Mouse (Mus musculus) embryo, embryonic 11.5 days (tissue): Measurements from ENCODE around the gene Pcbd2.

Source experiments
- DNase-seq: peaks from one replicate; pipeline ENCODE4 v3.0.0-alpha.2; 2012; ENCODE audit warnings: low read depth, low spot score

Gene Pcbd2

DNA sequence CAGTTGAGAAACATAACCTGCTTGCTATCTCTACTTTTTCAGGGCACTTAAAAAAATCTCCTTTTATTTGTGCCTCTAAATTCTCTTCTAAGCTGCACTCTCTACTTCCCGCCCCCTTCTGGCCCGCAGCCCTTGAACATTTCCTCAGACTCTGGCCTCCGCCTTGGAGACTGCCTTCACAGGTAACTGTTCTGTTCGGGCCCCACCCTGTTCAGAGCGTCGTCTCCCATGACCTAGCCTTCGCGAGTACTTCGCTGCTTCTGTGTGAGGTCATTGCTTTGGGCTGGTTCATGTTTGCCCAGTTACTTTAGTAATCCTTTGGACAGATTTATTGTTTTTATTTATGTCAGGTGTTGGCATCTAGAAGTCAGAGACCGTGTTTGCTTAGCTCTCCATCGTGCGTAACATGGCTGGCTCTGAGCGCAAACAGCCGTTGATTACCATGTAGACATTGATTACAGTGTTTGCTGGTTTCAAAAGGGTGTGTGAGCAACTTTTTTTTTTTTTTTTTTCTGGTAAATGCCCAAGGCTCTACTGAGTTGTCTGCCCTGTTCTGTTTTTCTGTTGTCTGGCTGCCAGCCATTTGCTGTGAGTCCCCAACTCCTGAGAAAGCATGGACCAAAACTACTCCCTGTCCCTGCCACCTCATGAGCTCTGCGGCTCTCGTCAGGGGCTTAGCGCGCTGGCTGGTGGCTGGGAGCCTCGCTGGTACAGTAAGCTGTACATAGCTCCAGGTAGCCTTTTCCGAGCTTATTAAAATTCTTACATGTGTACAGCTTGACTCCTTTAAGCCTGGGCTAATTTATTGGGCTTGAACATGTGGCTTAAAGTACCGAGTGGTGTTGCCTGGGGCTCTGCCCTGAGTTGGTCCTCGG, 6.7 kb downstream of the Pcbd2 start:
- DNase-seq = no peak

DNA sequence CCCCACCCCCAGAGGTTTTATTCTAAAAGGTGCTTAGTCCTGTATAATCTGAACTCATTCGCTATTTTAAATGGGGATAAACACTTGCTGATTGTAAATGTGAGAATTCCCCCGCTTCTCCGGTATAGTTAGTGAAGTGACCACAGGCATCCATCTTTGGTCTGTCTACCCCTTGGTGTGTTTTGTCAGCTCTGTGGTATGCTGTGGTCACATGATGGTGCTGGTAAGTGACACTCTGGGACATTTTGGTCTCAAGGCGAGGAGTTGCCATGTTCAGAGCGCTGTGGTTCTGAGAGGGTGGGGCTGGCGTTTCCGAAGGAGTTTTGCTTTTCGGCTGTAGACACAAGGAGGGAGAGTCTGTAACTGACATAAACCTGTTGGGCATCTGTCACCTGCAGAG, 10.7 kb downstream of the Pcbd2 start:
- DNase-seq = no peak

DNA sequence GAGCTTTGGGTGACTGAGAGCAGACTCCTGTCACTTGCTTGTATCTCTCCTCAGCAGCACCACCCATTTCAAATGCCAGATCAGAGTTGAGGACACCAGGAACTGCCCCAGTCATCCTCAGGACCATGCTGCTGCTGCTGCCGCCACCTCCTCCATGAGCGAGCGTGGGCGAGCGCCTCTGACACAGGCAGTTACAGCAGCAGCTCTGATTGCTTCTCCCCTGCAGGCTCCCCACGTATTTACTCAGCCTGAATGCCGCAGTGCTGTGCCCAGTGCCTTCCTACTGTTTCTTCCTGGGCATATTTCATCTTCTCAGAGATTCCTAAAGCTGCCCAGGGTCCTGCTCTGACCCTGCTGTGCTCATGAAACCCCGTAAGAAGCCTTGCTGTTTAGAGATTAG, 15.1 kb downstream of the Pcbd2 start:
- DNase-seq = no peak

DNA sequence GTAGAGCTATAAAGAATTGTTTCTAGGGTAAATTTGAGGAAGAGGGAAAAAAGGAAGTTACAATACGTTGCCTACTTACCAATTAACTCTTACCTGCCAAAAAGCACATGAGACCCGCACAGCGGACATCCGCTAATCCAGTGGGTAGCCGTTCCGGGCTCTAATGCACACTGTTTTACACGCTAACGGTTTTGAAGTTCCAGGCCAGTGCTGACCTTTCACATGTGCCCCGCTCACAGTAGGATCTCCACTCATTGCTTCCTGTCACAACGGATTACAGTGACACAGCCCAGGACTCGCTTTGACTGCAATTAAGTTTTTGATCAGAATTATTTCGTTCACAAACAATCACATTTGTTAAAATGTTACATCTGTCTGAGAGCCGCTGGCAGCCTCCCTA, 27.2 kb downstream of the Pcbd2 start:
- DNase-seq = no peak

DNA sequence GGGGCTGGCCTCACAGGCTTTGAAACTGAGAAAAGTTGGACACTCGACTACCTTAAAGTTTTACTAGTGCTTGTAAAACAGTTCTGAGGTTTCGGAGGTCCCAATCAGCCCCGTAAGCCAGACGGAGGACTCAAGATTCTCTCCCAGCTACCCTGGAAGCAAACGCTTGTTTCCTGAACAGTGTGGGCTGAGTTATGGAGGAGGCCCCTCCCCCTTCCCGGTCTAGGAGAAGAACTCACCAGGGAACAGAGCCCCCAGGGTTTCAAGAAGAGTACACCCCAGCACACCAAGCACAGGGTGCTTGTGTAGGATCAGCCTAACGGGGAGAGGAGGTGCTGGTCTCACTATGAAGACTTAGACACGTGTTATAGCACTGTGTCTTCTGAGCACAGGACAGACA, 29.6 kb downstream of the Pcbd2 start:
- DNase-seq = no peak

DNA sequence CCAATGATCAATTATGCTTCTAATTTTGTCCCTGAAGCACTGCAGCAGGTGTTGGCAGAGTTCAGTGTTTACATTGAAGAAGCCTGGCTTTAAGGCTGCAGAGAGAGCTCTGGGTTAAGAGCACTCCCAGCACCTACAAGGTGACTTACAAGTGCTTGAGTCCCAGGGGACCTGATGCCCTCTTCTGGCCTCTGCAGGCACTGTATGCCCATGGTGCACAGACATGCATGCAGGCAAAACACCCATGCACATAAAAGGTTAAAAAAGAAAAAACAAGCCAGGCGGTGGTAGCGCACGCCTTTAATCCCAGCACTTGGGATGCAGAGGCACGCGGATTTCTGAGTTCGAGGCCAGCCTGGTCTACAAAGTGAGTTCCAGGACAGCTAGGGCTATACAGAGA, 30.5 kb downstream of the Pcbd2 start:
- DNase-seq = no peak

DNA sequence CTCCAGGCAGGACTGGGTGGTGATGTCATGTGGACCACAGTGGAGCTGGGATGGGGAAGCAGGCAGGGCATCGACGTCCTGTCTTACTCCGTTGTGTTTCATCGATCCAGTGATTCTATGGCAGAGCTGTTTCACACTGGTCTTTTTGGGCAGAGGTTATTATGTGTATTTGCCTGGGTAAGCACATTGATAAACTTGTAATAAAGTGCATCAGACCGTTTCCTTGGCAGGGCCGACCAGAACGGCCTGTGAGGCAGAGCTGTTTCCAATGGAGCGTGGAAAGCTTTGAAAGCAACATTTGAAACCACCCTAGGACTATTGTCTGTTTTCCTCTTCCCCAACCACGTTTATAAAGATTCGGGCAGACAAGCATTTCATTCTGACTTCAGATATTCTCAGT, 33.4 kb downstream of the Pcbd2 start:
- DNase-seq = no peak

DNA sequence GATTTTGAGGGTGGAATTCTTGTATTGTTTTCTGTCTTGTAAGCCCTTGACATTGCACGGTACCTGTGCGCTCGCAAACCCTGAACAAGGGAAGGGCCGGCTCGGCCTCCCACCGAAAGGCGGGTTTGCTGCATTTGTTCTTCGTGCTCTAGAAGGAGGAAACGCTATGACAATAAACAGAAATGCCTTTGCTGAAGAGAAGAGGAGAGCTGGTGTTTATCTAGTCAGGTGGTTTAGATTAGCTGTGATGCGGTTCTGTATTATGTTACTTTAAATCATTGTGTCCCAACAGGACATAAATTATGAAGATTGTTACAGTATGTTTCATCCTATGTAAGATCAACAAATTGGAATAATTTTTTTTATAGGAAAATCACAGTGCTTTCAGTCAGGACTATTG, 34.3 kb downstream of the Pcbd2 start:
- no peak for DNase-seq

DNA sequence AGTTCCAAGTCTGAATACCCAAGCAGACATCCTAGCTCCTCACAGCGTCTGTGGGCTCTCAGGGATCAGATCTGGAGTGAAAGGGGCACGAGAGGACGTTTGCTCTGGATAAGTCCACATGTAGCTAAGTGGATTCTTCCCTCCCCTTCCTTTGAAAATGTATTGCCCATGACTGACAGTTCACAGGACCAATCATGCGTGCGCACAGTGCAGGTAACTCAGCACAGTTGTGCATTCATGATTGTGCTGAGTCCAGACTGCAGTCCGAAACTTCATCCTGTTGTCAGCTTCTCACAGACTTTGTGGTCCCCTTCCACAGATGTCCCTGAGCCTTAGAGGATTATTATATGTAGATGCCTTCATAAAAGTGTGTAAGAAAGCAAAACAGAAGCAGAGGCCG, 47.2 kb downstream of the Pcbd2 start:
- no peak for DNase-seq

DNA sequence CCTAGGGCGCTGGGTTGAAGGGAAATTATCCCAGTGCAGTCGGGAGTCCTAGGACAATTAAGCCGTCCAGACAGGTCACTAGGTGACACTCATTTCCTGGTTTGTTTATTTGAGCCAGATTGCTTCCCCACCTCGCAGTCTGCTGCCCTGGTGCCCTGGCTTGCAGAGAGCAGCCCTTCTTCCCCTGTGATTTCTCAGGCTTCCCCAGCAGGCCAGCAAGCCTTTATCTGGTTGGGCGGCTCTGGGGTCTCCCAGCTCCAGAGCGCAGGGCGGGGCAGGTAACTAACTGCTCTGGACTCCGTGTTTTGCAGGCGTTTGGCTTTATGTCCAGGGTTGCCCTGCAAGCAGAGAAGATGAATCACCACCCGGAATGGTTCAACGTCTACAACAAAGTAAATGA, 47.9 kb downstream of the Pcbd2 start:
- no peak for DNase-seq

DNA sequence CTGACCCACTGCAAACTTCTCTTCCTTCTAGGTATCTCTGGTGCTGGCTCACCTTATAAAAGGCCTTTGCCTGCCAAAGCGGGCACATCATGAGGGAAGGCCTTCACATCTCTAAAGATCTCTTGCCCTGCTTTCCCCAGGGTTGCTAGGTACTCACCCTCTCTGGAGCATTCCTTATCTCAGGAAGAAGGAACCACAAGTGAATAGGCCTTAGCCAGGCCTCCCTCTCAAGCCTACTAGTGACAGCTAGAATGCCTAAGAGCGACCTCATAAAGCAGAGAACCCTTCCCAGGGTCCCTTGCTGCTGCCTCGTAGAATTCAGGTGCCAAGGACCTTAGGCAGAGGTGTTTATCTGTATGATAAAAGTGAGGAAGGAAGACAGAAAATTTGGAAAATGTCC, 57.1 kb downstream of the Pcbd2 start, which contains the start of gene Catsper3:
Gene Catsper3, plus strand, starts transcription at position 301 of the 400 bp plus-strand sequence.
- DNase-seq = no peak

DNA sequence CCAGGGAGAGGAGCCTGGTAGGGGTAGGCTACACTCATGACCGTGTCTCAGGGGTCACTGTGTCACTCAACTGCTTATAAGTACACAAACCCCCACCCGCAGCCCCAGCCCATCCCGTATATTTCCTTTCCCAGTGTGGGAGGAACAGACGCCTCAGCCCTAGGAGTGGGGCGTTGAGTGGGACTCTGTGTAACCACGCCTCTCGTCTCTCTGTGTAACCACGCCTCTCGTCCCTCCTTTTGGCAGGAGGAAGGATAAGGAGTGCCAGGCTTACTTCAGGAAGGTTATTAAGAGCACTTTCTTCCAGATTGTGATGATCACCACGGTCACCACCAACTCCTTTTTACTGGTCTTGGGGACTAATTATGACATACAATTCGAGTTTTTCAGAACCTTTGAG, 59.0 kb downstream of the Pcbd2 start:
- DNase-seq = no peak

DNA sequence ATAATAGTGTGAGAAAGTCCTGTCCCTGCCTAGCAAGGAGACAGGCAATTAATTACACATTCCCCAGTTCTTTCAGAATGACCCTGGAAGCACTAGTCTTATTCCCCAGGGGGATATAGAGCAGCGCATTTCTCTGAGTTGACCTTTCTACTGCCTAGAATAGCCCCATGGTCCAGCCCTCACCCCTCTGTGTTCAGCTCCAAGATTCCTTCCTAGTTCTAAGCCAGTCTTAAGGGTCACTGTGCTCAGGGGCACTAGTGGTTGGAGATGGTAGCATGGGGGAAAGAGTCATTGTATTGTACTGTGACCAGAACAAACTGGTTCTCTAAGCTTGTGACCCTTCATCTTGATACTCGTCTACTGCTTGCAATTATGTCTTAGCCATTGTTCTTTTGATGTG, 74.1 kb downstream of the Pcbd2 start:
- no peak for DNase-seq

DNA sequence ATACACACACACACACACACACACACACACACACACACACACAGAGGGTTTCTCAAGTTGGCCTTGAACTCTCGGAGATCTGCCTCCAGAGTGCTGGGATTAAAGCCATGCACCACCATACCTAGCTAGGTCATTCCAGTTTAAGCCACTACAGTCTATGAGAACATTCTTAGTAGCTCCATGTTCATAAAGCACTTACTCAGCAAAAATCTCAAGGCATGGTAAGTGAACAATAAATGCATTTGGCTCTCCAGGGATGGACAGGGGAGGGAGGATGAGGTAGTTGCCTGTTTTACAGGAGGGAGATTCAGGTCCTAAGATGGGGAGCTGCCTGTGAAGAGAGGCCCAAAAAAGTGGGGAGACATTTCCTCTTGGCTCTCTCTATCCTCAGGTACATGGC, 76.8 kb downstream of the Pcbd2 start:
- no peak for DNase-seq

DNA sequence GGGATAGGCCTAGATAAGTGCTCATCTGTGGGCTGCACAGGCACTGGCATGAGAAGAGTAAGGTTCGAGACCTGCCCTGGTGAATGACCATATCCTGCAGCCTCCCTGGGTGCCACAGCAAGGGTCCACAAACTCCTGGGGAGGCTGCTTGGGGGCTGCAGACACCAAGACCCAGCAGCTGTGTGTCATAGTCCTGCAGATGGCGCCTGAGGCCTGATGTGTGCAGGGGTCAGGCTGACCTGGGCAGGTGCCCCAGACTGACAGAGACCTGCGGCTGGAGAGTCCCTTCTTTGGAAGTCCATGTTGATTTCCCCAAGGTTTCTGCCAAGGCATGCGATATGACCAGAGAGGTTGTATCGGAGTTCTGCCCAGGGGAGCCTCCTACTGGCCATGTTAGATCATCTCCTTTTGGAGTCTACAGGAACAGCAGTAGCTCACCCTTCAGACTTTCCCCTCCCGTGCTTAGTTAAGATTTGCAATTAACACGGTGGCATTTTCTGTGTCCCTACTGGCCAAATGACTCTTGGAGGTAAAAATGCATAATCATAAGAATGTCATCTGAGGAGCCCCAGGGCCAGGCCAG, 82.0 kb downstream of the Pcbd2 start:
- DNase-seq = no peak

DNA sequence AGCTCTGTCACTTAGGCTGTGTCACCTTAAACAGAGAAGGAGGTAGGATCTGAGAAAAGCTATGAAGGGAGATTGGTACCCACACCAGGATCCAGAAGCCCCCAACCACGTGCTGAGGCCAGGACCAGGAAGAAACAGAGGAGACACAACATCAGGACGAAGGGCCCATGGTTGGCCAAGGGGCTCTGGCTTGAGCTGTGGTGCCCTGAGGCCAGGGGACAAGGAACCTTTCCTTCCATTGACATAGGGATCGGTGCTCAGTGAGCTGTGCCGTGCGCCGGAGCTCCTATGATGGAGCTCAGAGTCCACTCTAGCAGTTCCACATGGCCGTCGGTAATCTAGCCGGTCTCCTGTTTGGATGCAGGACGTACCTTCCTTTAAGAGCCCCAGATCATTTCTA, 82.5 kb downstream of the Pcbd2 start:
- no peak for DNase-seq

DNA sequence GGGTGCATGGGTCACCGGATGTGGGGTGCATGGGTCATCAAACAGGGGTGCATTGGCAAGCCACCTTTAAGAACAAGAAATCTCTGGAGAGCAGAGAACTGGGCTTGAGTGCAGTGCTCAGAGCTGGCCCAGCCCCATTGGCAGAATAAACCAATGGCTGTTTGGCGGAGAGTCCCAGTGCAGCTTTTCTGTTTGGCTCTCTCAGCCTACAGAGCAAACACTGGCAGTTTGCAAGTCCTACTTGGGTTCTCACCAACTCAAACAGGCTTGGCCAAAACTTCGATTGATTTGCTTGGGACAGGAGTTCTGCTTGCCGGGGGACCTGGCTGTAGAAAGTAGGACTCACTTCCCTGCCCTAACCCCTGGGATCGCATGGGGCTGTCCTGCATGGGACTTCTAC, 83.8 kb downstream of the Pcbd2 start:
- DNase-seq = no peak

DNA sequence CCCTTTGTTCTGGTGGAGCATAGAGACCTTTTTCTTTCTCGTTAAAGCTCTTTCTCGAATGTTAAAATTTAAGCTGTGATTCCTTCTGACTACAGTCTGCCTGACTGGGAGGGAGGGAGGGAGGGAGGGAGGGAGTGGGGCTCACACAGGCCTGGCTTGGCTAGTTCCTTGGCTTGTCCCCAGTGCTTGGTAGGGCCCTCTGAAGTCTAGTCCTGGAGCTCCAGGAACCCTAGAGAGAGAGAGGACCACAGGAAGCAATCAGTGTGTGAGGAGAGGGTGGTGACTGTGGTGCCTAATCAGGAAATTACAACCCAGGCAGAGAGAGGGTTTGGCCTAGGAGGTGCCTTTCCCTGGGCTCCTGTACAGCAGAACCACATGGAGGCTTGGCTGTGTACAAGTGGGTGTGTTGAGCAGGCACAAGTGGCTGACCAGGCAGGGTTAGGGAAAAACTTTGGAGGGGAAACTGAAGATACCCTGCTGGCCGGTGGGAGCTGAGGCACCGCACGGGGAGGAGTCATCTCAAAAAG, 86.4 kb downstream of the Pcbd2 start:
- no peak for DNase-seq

DNA sequence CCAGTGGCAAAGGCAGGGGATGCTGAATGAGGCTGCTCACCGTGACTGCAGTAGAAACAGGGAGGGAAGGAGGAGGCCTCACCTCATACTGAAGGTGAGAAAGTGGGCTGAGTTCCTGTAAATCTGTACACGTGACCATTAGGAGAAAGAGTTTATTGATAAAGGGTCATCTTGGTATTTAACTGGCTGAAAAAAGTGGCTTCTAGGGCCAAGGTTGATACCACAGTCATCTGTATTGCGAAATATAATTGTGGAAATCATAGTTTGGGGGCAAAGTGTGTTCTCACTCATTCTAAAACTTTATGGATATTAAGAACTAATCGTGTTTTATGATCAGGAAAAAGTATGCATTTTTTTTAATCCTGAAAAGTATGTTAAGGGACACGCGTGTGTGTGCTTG, 87.7 kb downstream of the Pcbd2 start:
- no peak for DNase-seq

DNA sequence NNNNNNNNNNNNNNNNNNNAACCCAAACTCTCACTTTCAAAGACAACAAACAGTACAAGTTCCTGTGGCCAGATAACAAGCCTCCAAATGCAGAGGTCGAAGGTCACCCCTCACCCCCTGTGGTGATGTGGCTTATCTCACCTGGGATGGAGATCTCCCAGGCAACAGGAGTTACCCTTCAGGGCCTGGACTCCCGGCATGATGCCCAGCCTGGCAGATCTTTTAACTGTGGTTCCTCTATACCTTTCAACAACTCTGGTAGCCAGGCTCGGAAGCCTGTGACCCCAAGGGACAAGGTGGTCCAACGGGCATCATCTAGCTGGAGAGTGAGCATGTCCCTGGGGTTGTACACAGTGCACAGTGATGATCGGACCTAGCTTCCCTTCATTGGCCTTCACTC, 95.3 kb downstream of the Pcbd2 start:
- no peak for DNase-seq

DNA sequence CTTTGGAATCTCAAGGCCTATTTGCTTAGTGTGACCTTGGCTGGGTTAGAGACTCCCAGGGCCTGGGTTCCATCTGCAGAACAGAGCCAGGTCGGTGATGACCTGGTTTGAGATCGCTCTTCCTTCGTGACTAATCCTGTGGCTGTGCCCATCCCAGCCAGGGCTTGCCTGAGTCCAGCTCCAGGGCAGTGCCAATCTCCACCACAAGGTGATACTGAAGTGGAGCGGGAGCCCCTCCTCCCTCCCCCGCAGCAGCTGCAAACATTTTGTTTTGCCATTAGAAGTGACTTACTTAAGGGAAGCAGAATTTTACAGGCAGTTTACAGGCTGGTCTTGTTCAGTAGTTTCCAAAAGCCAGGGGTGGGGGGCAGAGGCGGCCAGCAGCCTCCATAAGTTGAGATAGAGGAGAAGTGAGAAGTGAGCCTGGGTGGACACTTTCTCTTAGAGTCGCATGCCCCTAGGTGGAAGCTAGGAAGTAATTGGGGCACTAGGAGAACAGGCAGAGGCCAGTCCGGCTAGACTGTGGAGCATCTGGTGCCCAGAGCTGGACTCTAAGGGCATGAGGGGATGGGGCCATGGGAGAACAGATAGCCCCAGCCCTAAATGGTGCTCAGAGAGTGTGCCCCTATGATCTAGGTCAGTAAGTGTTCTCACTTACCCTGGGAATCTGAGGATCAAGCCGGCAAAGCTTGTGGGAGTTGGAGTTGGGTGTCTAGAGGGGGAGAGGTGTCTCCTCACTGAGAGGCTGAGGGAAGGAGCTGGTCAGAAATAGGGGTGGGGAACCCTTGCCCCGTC, 97.2 kb downstream of the Pcbd2 start:
- no peak for DNase-seq

DNA sequence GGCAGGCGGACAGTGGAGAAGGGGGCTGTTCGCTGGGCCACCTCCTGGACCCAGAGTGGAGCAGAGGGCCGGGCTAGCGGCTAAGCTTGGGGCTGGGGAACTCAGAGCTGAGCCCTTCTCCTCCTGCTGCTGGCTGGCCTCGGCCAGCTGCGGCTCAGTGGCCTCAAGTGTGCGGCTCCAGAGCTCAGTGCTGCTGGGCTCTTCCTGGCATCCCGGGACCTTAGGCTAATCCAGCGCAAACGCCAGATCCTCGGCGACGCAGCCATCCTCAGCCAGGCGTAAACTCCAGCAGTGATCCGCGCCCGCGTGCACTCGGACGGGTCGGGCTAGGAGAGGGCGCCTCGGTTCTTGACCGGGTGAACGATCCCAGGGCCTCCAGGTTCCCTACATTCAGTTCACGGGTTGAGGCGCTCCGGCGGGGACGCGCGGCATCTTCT, 98.1 kb downstream of the Pcbd2 start:
- DNase-seq = no peak
